Mouse (Mus musculus): ENCODE results near the gene Bcl2l15. TPM values are rescaled to one million over a fixed set of nuclear protein-coding genes. Genes with fewer than 3 reads are reported as not detected.

Gene Bcl2l15
- polyA plus RNA-seq, 3 experiments from 2014 or later, result 0.93 to 9.9 (median 6.3) TPM

DNA sequence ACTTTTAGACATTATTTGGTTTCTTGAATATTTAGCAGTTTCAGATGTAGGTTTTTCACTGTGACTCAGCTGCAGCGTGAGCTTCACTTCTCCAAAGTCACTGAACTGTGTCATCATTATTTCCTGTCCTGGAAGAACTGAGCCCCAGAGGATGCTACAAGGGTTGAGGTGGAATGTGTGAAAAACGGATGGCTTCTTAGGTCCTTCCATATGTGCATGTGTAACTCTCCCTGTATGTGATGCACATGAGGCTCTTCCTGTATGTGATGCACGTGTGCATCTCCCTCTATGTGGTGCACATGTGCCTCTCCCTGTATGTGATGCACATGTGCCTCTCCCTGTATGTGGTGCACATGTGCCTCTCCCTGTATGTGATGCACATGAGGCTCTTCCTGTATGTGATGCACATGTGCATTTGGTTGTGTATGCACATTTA is 40.3 kb downstream of the Bcl2l15 start:
- peak; percentile 48 for ATAC-seq

DNA sequence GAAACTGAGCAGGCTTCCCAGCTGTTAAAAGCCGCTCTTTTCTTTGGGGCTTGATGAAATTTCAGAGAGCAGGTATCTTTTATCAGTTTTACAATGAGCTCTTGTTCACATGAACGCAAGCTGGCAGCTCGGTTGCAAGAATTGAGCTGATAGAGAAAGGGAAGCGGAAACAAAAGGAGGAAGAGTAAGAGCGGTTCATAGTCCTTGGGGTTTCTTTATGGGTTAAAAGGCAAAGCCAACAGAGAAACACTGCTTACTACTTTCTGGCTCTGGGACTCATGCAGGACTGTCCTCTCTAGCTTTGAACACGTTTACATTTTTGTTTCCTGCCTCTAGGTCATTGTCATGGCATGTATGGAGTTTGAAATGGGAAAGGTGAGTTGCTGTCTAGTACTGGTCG is 41.9 kb downstream of the Bcl2l15 start:
- ATAC-seq, result no peak

DNA sequence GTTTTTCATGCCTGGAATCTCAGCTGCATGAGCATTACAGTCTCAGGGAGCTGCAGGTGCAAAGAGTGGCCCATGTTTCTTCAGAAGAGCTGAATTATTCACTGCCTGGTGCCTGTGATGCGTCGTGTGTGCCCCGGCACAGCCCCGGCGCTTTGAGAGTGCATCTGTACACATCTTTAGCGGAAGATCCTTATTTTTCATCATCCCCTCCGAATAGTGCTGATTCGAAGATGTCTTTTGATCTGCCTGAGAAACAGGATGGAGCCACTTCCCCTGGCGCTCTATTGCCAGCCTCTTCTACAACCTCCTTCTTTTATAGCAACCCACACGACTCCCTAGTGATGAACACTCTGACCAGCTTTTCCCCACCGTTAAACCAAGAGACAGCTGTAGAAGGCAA is 53.5 kb downstream of the Bcl2l15 start:
- peak; percentile 69 for ATAC-seq

DNA sequence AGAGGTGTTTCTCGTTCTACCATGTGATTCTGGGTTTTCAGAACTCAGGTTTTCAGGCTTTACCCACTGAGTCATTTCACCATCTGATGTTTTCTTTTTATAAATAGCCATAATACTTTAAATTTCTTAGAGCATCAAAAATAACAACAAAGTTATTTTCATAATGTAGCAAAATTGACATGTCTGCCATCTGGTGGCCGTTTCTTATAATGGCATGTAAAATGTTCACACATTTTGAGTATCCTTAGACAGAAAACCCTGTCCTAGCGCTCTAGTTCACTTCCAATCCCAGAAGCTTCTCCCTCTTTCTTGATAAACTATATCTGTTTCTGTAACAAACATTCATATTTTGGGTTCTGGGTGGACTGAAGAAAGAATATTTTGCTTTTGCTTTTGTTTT is 55.2 kb downstream of the Bcl2l15 start:
- peak; percentile 51 for ATAC-seq

DNA sequence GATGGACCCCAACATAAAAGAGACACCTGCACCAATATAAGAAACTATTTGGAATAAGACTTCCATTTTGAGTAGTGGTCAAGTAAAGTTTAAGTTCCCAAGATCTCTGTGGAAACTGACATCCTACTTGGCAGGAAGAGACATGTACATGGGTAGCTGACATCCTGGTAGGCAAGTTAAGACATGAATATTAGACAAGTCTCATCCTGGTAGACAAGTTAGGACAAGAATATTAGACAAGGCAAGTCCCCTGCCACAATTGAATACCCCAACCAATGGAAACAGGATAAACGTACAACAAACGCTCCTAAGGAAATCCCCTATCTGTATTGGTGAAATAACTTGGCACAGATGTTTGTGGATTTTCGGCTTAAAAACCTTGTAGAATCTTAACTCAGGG is 61.0 kb downstream of the Bcl2l15 start:
- ATAC-seq, result no peak

Other genes starting within 250 kb of the Bcl2l15 start
- 1 to 10 TPM; 1.3 to 3.6 (median 2.6) TPM for gene Atg4a-ps, start 186.5 kb upstream of the Bcl2l15 start, polyA plus RNA-seq (2017; shearing (Covaris generic))
- gene Olfml3, start 94.6 kb upstream of the Bcl2l15 start, polyA plus RNA-seq (2017; shearing (Covaris generic)), result under 1 TPM; 0.20 to 0.93 (median 0.50) TPM
- gene Gm10964, start 93.2 kb upstream of the Bcl2l15 start, polyA plus RNA-seq (2017; shearing (Covaris generic)), result not detected
- 10 to 100 TPM; 28.8 to 71.0 (median 34.9) TPM for gene Hipk1, start 41.0 kb upstream of the Bcl2l15 start, polyA plus RNA-seq (2017; shearing (Covaris generic))
- gene Dclre1b, start 23.2 kb upstream of the Bcl2l15 start, polyA plus RNA-seq (2017; shearing (Covaris generic)), result 10 to 100 TPM; 16.5 to 23.8 (median 17.7) TPM
- 10 to 100 TPM; 16.5 to 21.5 (median 16.7) TPM for gene Ap4b1, start 23.1 kb upstream of the Bcl2l15 start, polyA plus RNA-seq (2017; shearing (Covaris generic))
- under 1 TPM in 2 of 3 experiments, not detected in 1; 0.13 to 0.78 TPM for gene Gm43064, start 23.0 kb upstream of the Bcl2l15 start, polyA plus RNA-seq (2017; shearing (Covaris generic))
- 100 to 1,000 TPM; 410 to 567 (median 415) TPM for gene Ptpn22, start 27.2 kb downstream of the Bcl2l15 start, polyA plus RNA-seq (2017; shearing (Covaris generic))
- 10 to 100 TPM; 10.5 to 11.8 (median 11.2) TPM for gene Rsbn1, start 81.5 kb downstream of the Bcl2l15 start, polyA plus RNA-seq (2017; shearing (Covaris generic))
- gene Phtf1, start 135.5 kb downstream of the Bcl2l15 start, polyA plus RNA-seq (2017; shearing (Covaris generic)), result 10 to 100 TPM; 10.1 to 13.8 (median 11.9) TPM

Data from inflammation-experienced regulatory T-cells, adult 6 months (primary cell).